Mouse (Mus musculus) subcutaneous adipose tissue, adult 2 months (tissue): ENCODE data around the gene Olfr1133. TPM values are rescaled to one million over a fixed set of nuclear protein-coding genes. Genes with fewer than 3 reads are reported as not detected.

Source experiments
- polyA plus RNA-seq: library from polyadenylated mRNA; depleted of rRNA; stranded (reverse); fragments of >200 nt; gene quantifications from 2 replicates; pipeline ENCODE4 v1.2.3, GENCODE M21; 2012; ENCODE audit warnings: low replicate concordance; rRNA removed

The Olfr1133 gene
- polyA plus RNA-seq, result not detected in 2 replicates

DNA sequence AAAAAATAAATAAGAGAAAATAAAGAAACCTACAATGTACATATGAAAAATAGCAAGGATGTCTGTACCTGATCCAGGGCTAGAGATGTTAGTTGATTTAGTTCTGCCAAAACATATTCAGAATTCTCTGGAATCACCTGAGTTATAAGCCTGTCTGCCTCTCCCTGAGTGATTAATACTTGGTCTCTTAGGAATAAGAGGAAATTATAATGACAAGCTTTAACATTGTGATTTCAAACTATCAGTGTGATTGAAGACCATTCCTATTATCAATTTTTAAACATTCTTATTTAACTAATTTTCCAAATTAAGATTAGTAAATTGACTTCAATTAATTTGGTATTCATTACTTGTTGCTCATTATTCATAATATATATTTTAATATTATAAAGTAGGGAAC, at the start of gene Olfr1133:
TSS of gene Olfr1133 (minus strand) at position 101 of the 400 bp plus-strand sequence.

GRCm38 (mm10) chr2:87693847-87694246, 46.7 kb upstream of the Olfr1133 start, which contains the start of gene Olfr1136:
TSS of gene Olfr1136 (minus strand) at chr2:87693947.

GRCm38 (mm10) chr2:87673564-87673963, 26.4 kb upstream of the Olfr1133 start, which contains the start of gene Olfr1135:
TSS of gene Olfr1135 (minus strand) at chr2:87673664.

DNA sequence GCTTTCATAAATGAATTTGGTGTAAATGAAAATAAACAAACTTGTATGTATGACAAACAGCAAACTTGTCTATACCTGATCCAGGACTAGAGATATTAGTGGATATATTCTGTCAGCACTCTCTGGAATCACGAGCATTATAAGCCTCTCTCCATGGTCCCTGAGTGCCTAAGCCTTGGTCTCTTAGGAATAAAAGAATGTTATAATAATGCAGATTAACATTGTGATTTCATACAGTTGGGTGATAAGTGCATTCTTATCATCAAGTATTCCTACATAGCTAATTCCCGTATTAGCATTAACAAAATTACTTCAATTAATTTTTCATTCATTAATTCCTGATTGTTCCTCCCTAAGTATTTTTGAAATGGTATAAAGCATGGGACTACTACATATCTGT, 11.2 kb upstream of the Olfr1133 start, which contains the start of gene Olfr1134:
TSS of gene Olfr1134 (minus strand) at position 101 of the 400 bp plus-strand sequence.

GRCm38 (mm10) chr2:87637435-87637834, 9.7 kb downstream of the Olfr1133 start, which contains the start of gene Olfr1132:
TSS of gene Olfr1132 (minus strand) at chr2:87637535.

GRCm38 (mm10) chr2:87626804-87627203, 20.4 kb downstream of the Olfr1133 start, which contains the start of gene Olfr1131:
TSS of gene Olfr1131 (plus strand) at chr2:87627104.

GRCm38 (mm10) chr2:87605912-87606311, 41.3 kb downstream of the Olfr1133 start, which contains the start of gene Olfr1130:
TSS of gene Olfr1130 (plus strand) at chr2:87606212.

Other genes with a start within 250 kb of the Olfr1133 start
- gene Olfr1123, start 230.7 kb downstream of the Olfr1133 start, polyA plus RNA-seq, result not detected in 2 replicates
- not detected in 2 replicates for gene Olfr1124, start 217.1 kb downstream of the Olfr1133 start, polyA plus RNA-seq
- not detected in 2 replicates for gene Olfr1126, start 193.4 kb downstream of the Olfr1133 start, polyA plus RNA-seq
- gene Pramel7, start 150.3 kb downstream of the Olfr1133 start, polyA plus RNA-seq, result not detected in 2 replicates
- gene Pramel6, start 140.8 kb downstream of the Olfr1133 start, polyA plus RNA-seq, result not detected in 2 replicates
- not detected in 2 replicates for gene Olfr153, start 115.6 kb downstream of the Olfr1133 start, polyA plus RNA-seq
- gene Olfr1128, start 101.8 kb downstream of the Olfr1133 start, polyA plus RNA-seq, result not detected in 2 replicates
- not detected in 2 replicates for gene Olfr1129, start 73.5 kb downstream of the Olfr1133 start, polyA plus RNA-seq
- not detected in 2 replicates for gene Olfr1130, start 41.2 kb downstream of the Olfr1133 start, polyA plus RNA-seq
- gene Olfr1131, start 20.3 kb downstream of the Olfr1133 start, polyA plus RNA-seq, result not detected in 2 replicates
- not detected in 2 replicates for gene Olfr1132, start 9.8 kb downstream of the Olfr1133 start, polyA plus RNA-seq
- not detected in 2 replicates for gene Olfr1134, start 11.1 kb upstream of the Olfr1133 start, polyA plus RNA-seq
- gene Olfr1135, start 26.3 kb upstream of the Olfr1133 start, polyA plus RNA-seq, result not detected in 2 replicates
- not detected in 2 replicates for gene Olfr1136, start 46.6 kb upstream of the Olfr1133 start, polyA plus RNA-seq
- gene Olfr1137, start 65.8 kb upstream of the Olfr1133 start, polyA plus RNA-seq, result not detected in 2 replicates
- gene Olfr1138, start 92.6 kb upstream of the Olfr1133 start, polyA plus RNA-seq, result not detected in 2 replicates
- not detected in 2 replicates for gene Olfr1140, start 96.4 kb upstream of the Olfr1133 start, polyA plus RNA-seq
- not detected in 2 replicates for gene Olfr1141, start 106.6 kb upstream of the Olfr1133 start, polyA plus RNA-seq
- gene Olfr152, start 132.1 kb upstream of the Olfr1133 start, polyA plus RNA-seq, result not detected in 2 replicates
- gene Olfr1143, start 153.2 kb upstream of the Olfr1133 start, polyA plus RNA-seq, result not detected in 2 replicates
- gene Olfr1145, start 162.4 kb upstream of the Olfr1133 start, polyA plus RNA-seq, result not detected in 2 replicates
- not detected in 2 replicates for gene Olfr1148, start 183.2 kb upstream of the Olfr1133 start, polyA plus RNA-seq
- not detected in 2 replicates for gene Olfr1150-ps1, start 196.6 kb upstream of the Olfr1133 start, polyA plus RNA-seq
- not detected in 2 replicates for gene Olfr1151, start 208.5 kb upstream of the Olfr1133 start, polyA plus RNA-seq
- gene Olfr1152, start 219.1 kb upstream of the Olfr1133 start, polyA plus RNA-seq, result not detected in 2 replicates
- gene Olfr1153, start 247.6 kb upstream of the Olfr1133 start, polyA plus RNA-seq, result not detected in 2 replicates